In the genomic region with DNA sequence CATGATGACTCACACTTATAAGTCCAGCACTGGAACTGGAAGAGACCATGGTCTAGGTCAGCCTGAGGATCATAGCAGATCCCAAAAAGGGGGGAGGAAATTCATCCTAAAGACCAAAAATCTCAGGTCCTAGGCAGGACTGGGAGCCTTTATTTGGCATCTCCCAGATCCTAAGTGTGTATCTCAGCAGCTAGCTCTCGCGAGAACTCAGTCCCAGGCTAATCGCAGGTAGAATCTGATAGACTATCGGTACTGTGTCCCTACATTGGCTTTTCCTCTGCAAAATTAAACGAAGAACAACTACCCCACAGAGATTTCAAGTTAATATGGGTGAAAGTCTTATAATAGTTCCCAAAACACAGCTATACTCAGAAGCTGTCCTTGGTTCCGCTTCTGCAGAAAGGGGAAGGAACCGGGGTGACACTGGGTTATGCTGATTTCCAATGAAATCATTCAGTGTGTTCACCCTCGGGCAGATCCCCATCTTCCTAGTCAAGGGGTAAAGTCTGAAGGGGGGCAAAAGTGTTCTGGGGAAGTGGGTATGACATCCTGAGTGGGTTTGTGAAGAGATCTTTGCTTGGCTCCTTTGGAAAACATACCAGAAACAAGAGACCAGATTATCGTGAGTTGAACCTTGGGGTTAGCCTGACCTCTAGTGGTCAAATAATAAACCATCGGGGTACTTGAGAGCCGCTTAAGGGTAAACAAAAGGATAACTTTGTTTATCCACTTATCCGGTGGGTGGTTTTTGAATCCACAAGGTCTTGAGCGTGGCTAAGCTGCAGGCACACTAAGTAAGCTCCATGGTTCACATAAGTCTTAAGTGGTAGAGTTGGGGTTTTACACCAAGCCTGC, we compare ENCODE assay signal across 8 mouse cellular contexts. TPM values are rescaled to one million over a fixed set of nuclear protein-coding genes. Genes with fewer than 3 reads are reported as not detected.
DNase-seq lines count a peak whose midpoint lies in the region; ATAC-seq and TF ChIP-seq lines count a peak whose summit lies in the region.

No protein-coding gene starts in this region.

- H3K27me3 ChIP-seq in hindbrain, postnatal 0 days (ENCODE audit: insufficient read depth, low read length) = no peaks in the 10 kb centered on the region
- H3K27me3 ChIP-seq in neural tube, embryonic 14.5 days (ENCODE audit: control insufficient read depth, insufficient read depth, low read length) = no peaks in the 10 kb centered on the region

- no peaks in the 10 kb centered on the region for H3K36me3 ChIP-seq in hindbrain, postnatal 0 days (ENCODE audit: insufficient read depth, low read length)
- no peaks in the 10 kb centered on the region for H3K36me3 ChIP-seq in neural tube, embryonic 14.5 days (ENCODE audit: control insufficient read depth, insufficient read depth, low read length)

- WGBS in hindbrain, postnatal 0 days = 45% methylated on average over 13 of the region's 13 CpGs
- 42% methylated on average over 13 of the region's 13 CpGs for WGBS in lung, adult 2 months
- WGBS in neural tube, embryonic 14.5 days = 45% methylated on average over 13 of the region's 13 CpGs

- no peaks in the 10 kb centered on the region for H3K9me3 ChIP-seq in hindbrain, postnatal 0 days (ENCODE audit: low read length)
- H3K9me3 ChIP-seq in neural tube, embryonic 14.5 days (ENCODE audit: control insufficient read depth, low read length) = no peaks in the 10 kb centered on the region

- no peak overlapping the region for H3K27ac ChIP-seq in hindbrain, postnatal 0 days
- no peak overlapping the region for H3K27ac ChIP-seq in neural tube, embryonic 14.5 days (ENCODE audit: low read depth, low read length)

- 0 out of 2 replicates have a peak, but pooled peaks have one; percentile 59 for ATAC-seq in hindbrain, postnatal 0 days
- peak; percentile 38; the same call in 1 of the 2 replicates for ATAC-seq in neural tube, embryonic 14.5 days (ENCODE audit: low read depth)

- H3K4me1 ChIP-seq in hindbrain, postnatal 0 days (ENCODE audit: insufficient read depth, low read length) = no peaks in the 10 kb centered on the region
- no peaks in the 10 kb centered on the region for H3K4me1 ChIP-seq in lung, adult 2 months (ENCODE audit: control insufficient read depth, insufficient read depth, low read length)
- H3K4me1 ChIP-seq in neural tube, embryonic 14.5 days (ENCODE audit: control insufficient read depth, insufficient read depth, low read length) = no peaks in the 10 kb centered on the region

- TF ChIP-seq POLR2A in lung, adult 2 months (IDR thresholded peaks at IDR 0.05; ENCODE audit: borderline replicate concordance, extremely low read depth, low read depth, low read length) = no peak

- peak; percentile 85 for TF ChIP-seq CTCF in hindbrain, postnatal 0 days (IDR thresholded peaks at IDR 0.05; ENCODE audit: low read depth)
- 0 out of 2 replicates have a peak, but pooled peaks have one; percentile 15 for TF ChIP-seq CTCF in lung, adult 2 months (IDR thresholded peaks at IDR 0.05; ENCODE audit: insufficient read depth, low read length)

- DNase-seq in thymus, postnatal 14 days = peak; percentile 28
- no peak for DNase-seq in thymus, adult 18-20 months
- DNase-seq in adrenal gland, postnatal 36 days = peak; percentile 0 to 29
- peak; percentile 44 for DNase-seq in fibroblast of lung, adult 2 months (ENCODE audit: low read depth)
- peak; percentile 92 for DNase-seq in hindbrain, postnatal 0 days (ENCODE audit: low spot score)
- DNase-seq in lung, adult 2 months = peak; percentile 24
- no peak for DNase-seq in ovary, postnatal 10 days (ENCODE audit: low spot score)

- no peak overlapping the region for H3K9ac ChIP-seq in hindbrain, postnatal 0 days (replicated peaks; ENCODE audit: low read length)
- no peak overlapping the region for H3K9ac ChIP-seq in neural tube, embryonic 14.5 days (replicated peaks; ENCODE audit: low read depth, low read length)

- no peak overlapping the region for H3K4me2 ChIP-seq in hindbrain, postnatal 0 days (ENCODE audit: low read depth, low read length)
- H3K4me2 ChIP-seq in neural tube, embryonic 14.5 days (ENCODE audit: low read depth, low read length) = no peak overlapping the region

- no peak overlapping the region for H3K4me3 ChIP-seq in hindbrain, postnatal 0 days (ENCODE audit: low read length)
- H3K4me3 ChIP-seq in lung, adult 2 months (replicated peaks; ENCODE audit: extremely low read depth, low read depth, low read length) = no peak overlapping the region
- no peak overlapping the region for H3K4me3 ChIP-seq in neural tube, embryonic 14.5 days (ENCODE audit: low read depth, low read length)

RNA-seq across cellular contexts. Expression of a gene that starts 45.5 kb away (rescaled TPM):
- 10 to 100 TPM; 56.5 to 63.1 TPM for total RNA-seq in adrenal gland, postnatal 36 days (2021)
- total RNA-seq in hindbrain, postnatal 0 days (2014; rRNA removed) = 27.0 and 39.4 TPM in 2 replicates
- 18.3 and 20.0 TPM in 2 replicates for polyA plus RNA-seq in hindbrain, postnatal 0 days (2015; fragmentation: Nextera tagmentation; extraction: Ambion mirVana)
- 6.8 and 12.0 TPM in 2 replicates for polyA plus RNA-seq in lung, adult 2 months (2012; rRNA removed)
- 33.7 and 37.1 TPM in 2 replicates for polyA plus RNA-seq in neural tube, embryonic 14.5 days (2014; fragmentation: Nextera tagmentation; extraction: Ambion mirVana)

Comparison
In these comparisons a context has a peak if more than half of its experiments do, and no peak if none do; other contexts are left out.
1. DNase-seq: peak in thymus, postnatal 14 days (single experiment), adrenal gland, postnatal 36 days (2 of 2), fibroblast of lung, adult 2 months (single experiment), hindbrain, postnatal 0 days (single experiment) and lung, adult 2 months (single experiment); none in thymus, adult 18-20 months (0 of 2) and ovary, postnatal 10 days (single experiment).